Mouse (Mus musculus): ENCODE measurements around the gene Trpc2. TPM values are rescaled to one million over a fixed set of nuclear protein-coding genes. Genes with fewer than 3 reads are reported as not detected.

Trpc2 gene
- total RNA-seq, 1 experiment from 2014 or later: 2.0 TPM

- ATAC-seq (ENCODE audit: extremely low read depth, insufficient number of reproducible peaks, low FRiP score, poor library complexity, severe bottlenecking): no peak
Measured at GRCm38 (mm10) chr7:102100868-102101267, 18.0 kb downstream of the Trpc2 start.

- ATAC-seq (ENCODE audit: extremely low read depth, insufficient number of reproducible peaks, low FRiP score, poor library complexity, severe bottlenecking): no peak
Measured at GRCm38 (mm10) chr7:102101487-102101886, 18.6 kb downstream of the Trpc2 start, which contains the start of gene Art1. Gene Art1, plus strand, starts transcription at chr7:102101743.

- ATAC-seq (ENCODE audit: extremely low read depth, insufficient number of reproducible peaks, low FRiP score, poor library complexity, severe bottlenecking): no peak
Measured at GRCm38 (mm10) chr7:102102241-102102640, 19.3 kb downstream of the Trpc2 start.

GRCm38 (mm10) chr7:102102696-102103095 is 19.8 kb downstream of the Trpc2 start:
- no peak for ATAC-seq (ENCODE audit: extremely low read depth, insufficient number of reproducible peaks, low FRiP score, poor library complexity, severe bottlenecking)

- no peak for ATAC-seq (ENCODE audit: extremely low read depth, insufficient number of reproducible peaks, low FRiP score, poor library complexity, severe bottlenecking)
Measured at GRCm38 (mm10) chr7:102103555-102103954, 20.6 kb downstream of the Trpc2 start.

GRCm38 (mm10) chr7:102104126-102104525 is 21.2 kb downstream of the Trpc2 start:
- no peak for ATAC-seq (ENCODE audit: extremely low read depth, insufficient number of reproducible peaks, low FRiP score, poor library complexity, severe bottlenecking)

GRCm38 (mm10) chr7:102106700-102107141 is 23.8 kb downstream of the Trpc2 start:
- ATAC-seq (ENCODE audit: extremely low read depth, insufficient number of reproducible peaks, low FRiP score, poor library complexity, severe bottlenecking): no peak; the same call in 1 of the 2 replicates

- no peak for ATAC-seq (ENCODE audit: extremely low read depth, insufficient number of reproducible peaks, low FRiP score, poor library complexity, severe bottlenecking)
Measured at GRCm38 (mm10) chr7:102108206-102108605, 25.3 kb downstream of the Trpc2 start.

GRCm38 (mm10) chr7:102109171-102109570 is 26.3 kb downstream of the Trpc2 start, which contains the start of gene Art5:
Gene Art5, minus strand, starts transcription at chr7:102109489.
- no peak for ATAC-seq (ENCODE audit: extremely low read depth, insufficient number of reproducible peaks, low FRiP score, poor library complexity, severe bottlenecking)

GRCm38 (mm10) chr7:102109746-102110145 is 26.8 kb downstream of the Trpc2 start:
- no peak for ATAC-seq (ENCODE audit: extremely low read depth, insufficient number of reproducible peaks, low FRiP score, poor library complexity, severe bottlenecking)

- ATAC-seq (ENCODE audit: extremely low read depth, insufficient number of reproducible peaks, low FRiP score, poor library complexity, severe bottlenecking): no peak
Measured at GRCm38 (mm10) chr7:102113151-102113729, 30.3 kb downstream of the Trpc2 start.

- no peak for ATAC-seq (ENCODE audit: extremely low read depth, insufficient number of reproducible peaks, low FRiP score, poor library complexity, severe bottlenecking)
Measured at GRCm38 (mm10) chr7:102116579-102117331, 33.8 kb downstream of the Trpc2 start, which contains the start of gene Chrna10. Gene Chrna10, minus strand, starts transcription at chr7:102116828.

- no peak for ATAC-seq (ENCODE audit: extremely low read depth, insufficient number of reproducible peaks, low FRiP score, poor library complexity, severe bottlenecking)
Measured at GRCm38 (mm10) chr7:102117382-102117781, 34.5 kb downstream of the Trpc2 start.

GRCm38 (mm10) chr7:102120326-102120725 is 37.4 kb downstream of the Trpc2 start:
- ATAC-seq (ENCODE audit: extremely low read depth, insufficient number of reproducible peaks, low FRiP score, poor library complexity, severe bottlenecking): no peak

GRCm38 (mm10) chr7:102132395-102132794 is 49.5 kb downstream of the Trpc2 start:
- no peak for ATAC-seq (ENCODE audit: extremely low read depth, insufficient number of reproducible peaks, low FRiP score, poor library complexity, severe bottlenecking)

- peak; percentile 46; the same call in 1 of the 2 replicates for ATAC-seq (ENCODE audit: extremely low read depth, insufficient number of reproducible peaks, low FRiP score, poor library complexity, severe bottlenecking)
Measured at GRCm38 (mm10) chr7:102137464-102137863, 54.5 kb downstream of the Trpc2 start.

- no peak for ATAC-seq (ENCODE audit: extremely low read depth, insufficient number of reproducible peaks, low FRiP score, poor library complexity, severe bottlenecking)
Measured at GRCm38 (mm10) chr7:102137898-102138297, 55.0 kb downstream of the Trpc2 start.
